9 mouse cellular contexts compared by ENCODE assay signal in genomic region chr3:131470837-131471236, GRCm38 (mm10). TPM values are rescaled to one million over a fixed set of nuclear protein-coding genes. Genes with fewer than 3 reads are reported as not detected.
DNase-seq lines count a peak whose midpoint lies in the region; ATAC-seq lines count a peak whose summit lies in the region.
"Had no signal": no experiment of that assay in that cellular context is flagged by ENCODE, and none has a peak within 500 bp of the region (broad histone marks: within the 10 kb centered on the region; RNA-seq: fewer than 3 reads in every experiment).

No protein-coding gene starts in this region.

- no peaks in the 10 kb centered on the region; the same call in 1 of the 2 replicates for H3K4me1 ChIP-seq in liver, embryonic 12.5 days

- no peak overlapping the region for H3K4me3 ChIP-seq in liver, embryonic 12.5 days
- H3K4me3 ChIP-seq: embryonic facial prominence, embryonic 12.5 days had no signal

- no peak overlapping the region for H3K9ac ChIP-seq in liver, embryonic 12.5 days
- H3K9ac ChIP-seq: embryonic facial prominence, embryonic 12.5 days had no signal

- DNase-seq in liver, result peak; percentile 13
- DNase-seq in forelimb bud, embryonic 11.5 days (ENCODE audit: low read depth, low spot score), result peak; percentile 46
- DNase-seq in lung, postnatal 10 days, result peak; percentile 52
- DNase-seq in retina, postnatal 1 day, result peak; percentile 40
- DNase-seq in kidney, adult 8-10 months, result no peak
- no peak for DNase-seq in cerebellum, adult 9-11 months
- no peak for DNase-seq in adrenal gland, postnatal 10 days

- no peak overlapping the region for H3K4me2 ChIP-seq in liver, embryonic 12.5 days
- H3K4me2 ChIP-seq: embryonic facial prominence, embryonic 12.5 days had no signal

- no peaks in the 10 kb centered on the region for H3K27me3 ChIP-seq in liver, embryonic 12.5 days (replicated peaks)
- H3K27me3 ChIP-seq: embryonic facial prominence, embryonic 12.5 days had no signal

- ATAC-seq in liver, embryonic 12.5 days, result no peak

- H3K36me3 ChIP-seq in liver, embryonic 12.5 days, result no peaks in the 10 kb centered on the region
- H3K36me3 ChIP-seq: embryonic facial prominence, embryonic 12.5 days had no signal

- H3K27ac ChIP-seq in liver, embryonic 12.5 days, result no peak overlapping the region
- H3K27ac ChIP-seq: embryonic facial prominence, embryonic 12.5 days had no signal

- WGBS in liver, embryonic 12.5 days (ENCODE audit: insufficient replicate concordance), result 55% methylated on average over 9 of the region's 9 CpGs

- H3K9me3 ChIP-seq in liver, embryonic 12.5 days (replicated peaks), result no peaks in the 10 kb centered on the region
- H3K9me3 ChIP-seq: embryonic facial prominence, embryonic 12.5 days had no signal

RNA-seq across cellular contexts. Expression of gene Sgms2, which starts 20.4 kb away (rescaled TPM):
- 2.0 and 2.3 TPM in 2 replicates for polyA plus RNA-seq in liver, embryonic 12.5 days (2016; fragmentation: Nextera tagmentation; extraction: Ambion mirVana)
- total RNA-seq in adrenal gland, postnatal 10 days (2021), result 10 to 100 TPM in 1 of 2 experiments, 1 to 10 TPM in 1; 5.4 to 13.8 TPM

Comparison
In these comparisons a context has a peak if more than half of its experiments do, and no peak if none do; other contexts are left out.
1. DNase-seq: peak in liver (single experiment), forelimb bud, embryonic 11.5 days (single experiment), lung, postnatal 10 days (single experiment) and retina, postnatal 1 day (single experiment); none in kidney, adult 8-10 months (0 of 2), cerebellum, adult 9-11 months (single experiment) and adrenal gland, postnatal 10 days (single experiment).